Comparison of ENCODE assay signal across 7 mouse cellular contexts in genomic region chr4:41124180-41124951, GRCm38 (mm10). TPM values are rescaled to one million over a fixed set of nuclear protein-coding genes. Genes with fewer than 3 reads are reported as not detected.
DNase-seq lines count a peak whose midpoint lies in the region; ATAC-seq lines count a peak whose summit lies in the region.

Nol6 (minus strand) TSS chr4:41124455.

- peaks cover 6% of the 10 kb centered on the region for H3K4me1 ChIP-seq in intestine, embryonic 16.5 days (ENCODE audit: control insufficient read depth, insufficient read depth, low read length)
- peaks cover 6% of the 10 kb centered on the region; the same call in 1 of the 2 replicates for H3K4me1 ChIP-seq in midbrain, embryonic 11.5 days (ENCODE audit: control insufficient read depth, insufficient read depth, low read length)

- DNase-seq in adrenal gland, adult 8-10 months, result peak; percentile 99
- peak; percentile 98 for DNase-seq in embryo, embryonic 9.5 days (ENCODE audit: extremely low spot score)
- peak; percentile 86 to 97 for DNase-seq in gastrocnemius, postnatal 4 days (ENCODE audit: low spot score in 2 of 2)
- peak; percentile 97 to 99 for DNase-seq in left cerebral cortex, postnatal 36 days (ENCODE audit: low spot score in 2 of 2)
- DNase-seq in midbrain, embryonic 11.5 days (ENCODE audit: low spot score, missing footprints), result peak; percentile 99
- peak; percentile 98 for DNase-seq in skeletal muscle tissue, adult 2 months (ENCODE audit: low read depth, low spot score)

- H3K27ac ChIP-seq in intestine, embryonic 16.5 days (ENCODE audit: low read length), result no peak within 1 kb of the TSS; the same call in none of the 2 replicates
- H3K27ac ChIP-seq in midbrain, embryonic 11.5 days (ENCODE audit: low read depth, low read length), result no peak within 1 kb of the TSS

- peaks cover 9% of the 10 kb centered on the region for H3K36me3 ChIP-seq in intestine, embryonic 16.5 days (ENCODE audit: control insufficient read depth, insufficient read depth, low read length)
- H3K36me3 ChIP-seq in midbrain, embryonic 11.5 days (ENCODE audit: control insufficient read depth, insufficient read depth, low read length), result peaks cover 16% of the 10 kb centered on the region

- WGBS in intestine, embryonic 16.5 days, result 3% methylated on average over 29 of the region's 29 CpGs
- 2% methylated on average over 29 of the region's 29 CpGs for WGBS in midbrain, embryonic 11.5 days

- intact Hi-C loops in left cerebral cortex, postnatal 36 days (cut with DNase I), result no loop called here

- H3K4me2 ChIP-seq in intestine, embryonic 16.5 days (ENCODE audit: low read depth, low read length), result peak within 1 kb of the TSS; percentile 63
- peak within 1 kb of the TSS; percentile 86 for H3K4me2 ChIP-seq in midbrain, embryonic 11.5 days

- H3K9ac ChIP-seq in intestine, embryonic 16.5 days (ENCODE audit: low read depth, low read length), result peak within 1 kb of the TSS; percentile 72
- H3K9ac ChIP-seq in midbrain, embryonic 11.5 days (ENCODE audit: low read length), result peak within 1 kb of the TSS; percentile 65

- ATAC-seq in intestine, embryonic 16.5 days, result peak; percentile 100
- peak; percentile 100 for ATAC-seq in midbrain, embryonic 11.5 days (ENCODE audit: low FRiP score)

- no peaks in the 10 kb centered on the region for H3K9me3 ChIP-seq in intestine, embryonic 16.5 days (ENCODE audit: control insufficient read depth, low read length)
- no peaks in the 10 kb centered on the region for H3K9me3 ChIP-seq in midbrain, embryonic 11.5 days (ENCODE audit: control insufficient read depth, low read length)

- no peaks in the 10 kb centered on the region for H3K27me3 ChIP-seq in intestine, embryonic 16.5 days (replicated peaks; ENCODE audit: control insufficient read depth, insufficient read depth, low read length)
- no peaks in the 10 kb centered on the region for H3K27me3 ChIP-seq in midbrain, embryonic 11.5 days (ENCODE audit: control insufficient read depth, insufficient read depth, low read length)

- peak within 1 kb of the TSS; percentile 83 for H3K4me3 ChIP-seq in intestine, embryonic 16.5 days (ENCODE audit: low read length)
- H3K4me3 ChIP-seq in midbrain, embryonic 11.5 days (ENCODE audit: low read depth, low read length), result peak within 1 kb of the TSS; percentile 64

RNA-seq across cellular contexts. Expression of gene Nol6, which starts in this region (rescaled TPM):
- 10 to 100 TPM; 61.8 to 79.3 (median 70.7) TPM for total RNA-seq in adrenal gland, adult 8-10 months (2022)
- total RNA-seq in gastrocnemius, postnatal 4 days (2021), result 10 to 100 TPM; 23.4 to 26.8 TPM
- polyA plus RNA-seq in intestine, embryonic 16.5 days (2015; fragmentation: Nextera tagmentation; extraction: Ambion mirVana), result 20.0 and 21.8 TPM in 2 replicates
- 10 to 100 TPM; 84.6 to 88.9 TPM for total RNA-seq in left cerebral cortex, postnatal 36 days (2021)
- polyA plus RNA-seq in midbrain, embryonic 11.5 days (2014; fragmentation: Nextera tagmentation; extraction: Ambion mirVana), result 17.6 and 19.1 TPM in 2 replicates
